Mouse (Mus musculus) midbrain, embryonic 10.5 days (tissue): ENCODE measurements around the gene Thsd4. TPM values are rescaled to one million over a fixed set of nuclear protein-coding genes. Genes with fewer than 3 reads are reported as not detected.

ENCODE experiments used
- DNase-seq: peaks from one replicate; pipeline ENCODE4 v3.0.0-alpha.2; 2017; ENCODE audit warnings: low spot score
- H3K27ac ChIP-seq: fragments of 300-500 bp; sonication (generic); replicated peaks from 2 replicates; pipeline ENCODE4 v1.5.1; 2016; ENCODE audit warnings: mild to moderate bottlenecking
- H3K27me3 ChIP-seq: fragments of 300-500 bp; sonication (generic); 2 replicates; pipeline ENCODE4 v1.6.1; 2016; ENCODE audit warnings: low read depth, mild to moderate bottlenecking; ENCODE audit not compliant: poor library complexity, severe bottlenecking
- H3K36me3 ChIP-seq: fragments of 300-500 bp; sonication (generic); 2 replicates; pipeline ENCODE4 v1.6.1; 2016; ENCODE audit warnings: mild to moderate bottlenecking, moderate library complexity
- H3K4me1 ChIP-seq: fragments of 300-500 bp; sonication (generic); 2 replicates; pipeline ENCODE4 v1.6.1; 2016
- H3K4me3 ChIP-seq: fragments of 300-500 bp; sonication (generic); 2 replicates; pipeline ENCODE4 v1.5.1; 2016; ENCODE audit warnings: mild to moderate bottlenecking, moderate library complexity
- H3K9me3 ChIP-seq: fragments of 300-500 bp; sonication (generic); replicated peaks from 2 replicates; pipeline ENCODE4 v1.6.1; 2016; ENCODE audit warnings: mild to moderate bottlenecking
- whole genome bisulfite sequencing: fragments of 180-500 bp; shearing (Covaris S2); methylation state at CpG from one replicate; pipeline ENCODE4 v1.1.7; 2016; 5-methylcytosine and 5-hydroxymethylcytosine counted together
- polyA plus RNA-seq: library from polyadenylated mRNA; unstranded; fragments of >200 nt; fragmentation: Nextera tagmentation; extraction: Ambion mirVana; gene quantifications from 2 replicates; pipeline ENCODE4 v1.2.1, GENCODE M21; 2016

The Thsd4 gene
- polyA plus RNA-seq, 1 experiment from 2014 or later: 4.1 TPM

DNA sequence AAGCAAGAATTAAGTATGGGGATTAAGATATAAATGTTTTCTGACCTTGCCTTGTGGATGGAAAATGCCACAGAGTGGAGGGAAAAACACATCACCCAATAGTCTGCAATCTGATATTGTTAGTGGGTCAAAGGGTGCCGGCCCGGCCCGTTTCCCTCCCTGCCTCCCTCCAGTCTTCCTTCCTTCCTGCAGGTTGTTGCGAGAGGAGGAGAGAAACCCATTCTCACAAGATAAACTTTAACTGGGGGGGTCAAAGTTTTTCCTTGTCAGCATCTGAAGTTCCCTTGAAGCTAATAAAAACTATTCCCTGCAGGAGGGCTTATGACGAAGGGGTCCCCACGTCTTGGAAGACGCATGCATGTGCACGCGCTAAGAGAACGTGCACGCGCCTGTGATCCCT is 8.5 kb upstream of the Thsd4 start:
- Histone ChIP-seq H3K27ac (no peak overlapping the region), H3K27me3 (no peaks in the 10 kb centered on the region), H3K36me3 (no peaks in the 10 kb centered on the region), H3K4me1 (0 out of 2 replicates have a peak, but pooled peaks cover 3% of the 10 kb centered on the region), H3K4me3 (no peak overlapping the region), H3K9me3 (no peaks in the 10 kb centered on the region)
- WGBS: 90% methylated on average over 12 of the region's 12 CpGs
- DNase-seq: no peak

DNA sequence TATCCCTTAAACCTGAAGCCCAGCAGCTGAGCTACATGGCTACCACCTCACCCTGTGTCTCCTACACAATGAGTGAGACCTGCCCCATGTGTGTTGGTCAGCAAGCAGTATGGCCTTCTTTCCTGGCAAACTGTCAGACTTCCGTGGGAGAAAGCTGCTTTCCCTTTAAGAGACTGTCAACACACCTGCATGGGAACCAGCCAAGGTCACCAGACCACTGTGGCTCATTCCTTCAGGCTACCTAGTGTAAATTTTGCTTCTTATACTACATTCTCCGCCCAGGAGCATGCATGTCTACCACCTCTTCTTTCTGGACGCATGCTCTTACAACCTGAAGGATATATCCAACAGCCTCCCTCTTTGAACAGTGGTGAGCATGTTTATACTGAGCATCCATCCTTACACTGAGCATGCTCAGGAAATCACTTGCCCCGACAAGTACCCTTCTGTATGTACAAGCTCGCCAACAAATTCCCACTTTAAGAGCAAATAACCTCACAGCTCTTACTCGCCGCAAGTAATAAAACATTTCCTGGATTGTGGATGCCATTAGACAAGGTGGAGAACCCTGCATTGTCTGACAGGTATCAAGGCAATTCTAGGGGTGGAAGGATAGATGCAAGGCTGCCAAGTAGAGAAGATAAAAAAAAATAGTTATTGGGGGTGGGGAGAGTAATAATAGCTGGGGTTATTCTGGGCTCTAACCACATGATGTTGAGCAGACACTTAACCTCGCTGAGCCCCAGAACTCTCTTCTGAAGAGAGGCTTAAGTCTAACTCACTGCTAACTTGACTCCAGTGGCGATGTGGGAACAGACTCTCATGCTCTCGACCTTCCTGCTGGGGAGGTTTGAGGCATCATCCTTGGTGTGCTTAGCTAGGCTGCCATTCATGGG is 7.8 kb upstream of the Thsd4 start:
- 87% methylated on average over 10 of the region's 10 CpGs for WGBS

DNA sequence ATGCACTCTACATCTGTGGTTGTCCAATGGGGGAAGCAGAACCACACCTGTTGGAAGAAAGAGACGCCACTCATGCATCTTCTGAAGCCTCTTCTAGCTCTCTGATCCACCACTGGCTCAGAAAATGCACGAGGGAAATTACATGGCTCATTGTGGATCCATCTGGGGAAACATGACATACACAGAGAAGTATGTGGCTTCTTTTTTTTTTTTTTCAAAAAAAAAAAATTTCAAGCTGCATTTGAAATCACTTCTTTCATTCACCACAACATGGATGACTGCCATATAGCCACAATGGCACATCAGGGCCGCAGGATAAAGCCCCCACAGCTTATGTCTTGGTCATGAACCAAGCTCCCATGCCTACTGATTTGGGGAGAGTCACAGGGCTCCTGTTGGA is 6.4 kb upstream of the Thsd4 start:
- WGBS: 85% methylated on average over 3 of the region's 3 CpGs
- Histone ChIP-seq H3K9me3 (no peaks in the 10 kb centered on the region), H3K27me3 (peaks cover 4% of the 10 kb centered on the region; the same call in 1 of the 2 replicates), H3K27ac (no peak overlapping the region), H3K36me3 (no peaks in the 10 kb centered on the region), H3K4me1 (peaks cover 7% of the 10 kb centered on the region; the same call in 1 of the 2 replicates), H3K4me3 (no peak overlapping the region)
- no peak for DNase-seq

More for the DNA sequence above, 7.8 kb upstream of the Thsd4 start:
- Histone ChIP-seq H3K9me3 (no peaks in the 10 kb centered on the region), H3K4me1 (peaks cover 7% of the 10 kb centered on the region; the same call in 1 of the 2 replicates), H3K27me3 (no peaks in the 10 kb centered on the region), H3K36me3 (no peaks in the 10 kb centered on the region), H3K27ac (no peak overlapping the region), H3K4me3 (no peak overlapping the region)
- no peak for DNase-seq

- Histone ChIP-seq H3K4me1 (peaks cover 7% of the 10 kb centered on the region; the same call in 1 of the 2 replicates), H3K27ac (no peak overlapping the region), H3K27me3 (peaks cover 8% of the 10 kb centered on the region), H3K36me3 (no peaks in the 10 kb centered on the region), H3K4me3 (no peak overlapping the region), H3K9me3 (no peaks in the 10 kb centered on the region)
- no peak for DNase-seq
- WGBS: 94% methylated on average over 2 of the region's 2 CpGs
These were observed 6.0 kb upstream of the Thsd4 start for GRCm38 (mm10) chr9:60527836-60528235.

DNA sequence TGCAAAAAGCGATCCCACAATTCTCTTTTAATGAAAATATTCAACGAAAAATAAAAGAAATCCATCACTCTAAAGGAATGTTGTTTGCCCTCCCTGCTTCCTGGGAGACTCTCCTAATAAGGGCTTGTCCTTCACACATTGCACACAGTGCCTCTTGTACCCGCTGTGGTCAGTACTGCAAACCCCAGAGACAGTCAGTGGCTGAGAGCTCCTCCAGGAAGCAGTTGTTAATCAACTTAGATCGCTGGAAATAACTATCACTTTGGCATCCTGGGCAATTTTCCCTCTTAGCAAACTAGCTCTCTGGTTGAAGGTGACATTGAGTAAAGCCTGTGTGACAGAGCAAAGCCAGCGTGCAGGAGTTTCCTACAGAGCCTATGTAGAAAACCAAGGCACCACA is 5.2 kb upstream of the Thsd4 start:
- Histone ChIP-seq H3K4me1 (peaks cover 15% of the 10 kb centered on the region), H3K9me3 (no peaks in the 10 kb centered on the region), H3K27ac (no peak overlapping the region), H3K4me3 (no peak overlapping the region), H3K36me3 (no peaks in the 10 kb centered on the region), H3K27me3 (peaks cover 16% of the 10 kb centered on the region)
- 85% methylated on average over 5 of the region's 5 CpGs for WGBS
- DNase-seq: no peak

- Histone ChIP-seq H3K36me3 (no peaks in the 10 kb centered on the region), H3K27me3 (peaks cover 25% of the 10 kb centered on the region), H3K9me3 (no peaks in the 10 kb centered on the region), H3K4me1 (peaks cover 23% of the 10 kb centered on the region), H3K4me3 (no peak overlapping the region), H3K27ac (no peak overlapping the region)
- WGBS: 74% methylated on average over 5 of the region's 5 CpGs
- DNase-seq: no peak
These were observed 4.3 kb upstream of the Thsd4 start for GRCm38 (mm10) chr9:60526195-60526594.

DNA sequence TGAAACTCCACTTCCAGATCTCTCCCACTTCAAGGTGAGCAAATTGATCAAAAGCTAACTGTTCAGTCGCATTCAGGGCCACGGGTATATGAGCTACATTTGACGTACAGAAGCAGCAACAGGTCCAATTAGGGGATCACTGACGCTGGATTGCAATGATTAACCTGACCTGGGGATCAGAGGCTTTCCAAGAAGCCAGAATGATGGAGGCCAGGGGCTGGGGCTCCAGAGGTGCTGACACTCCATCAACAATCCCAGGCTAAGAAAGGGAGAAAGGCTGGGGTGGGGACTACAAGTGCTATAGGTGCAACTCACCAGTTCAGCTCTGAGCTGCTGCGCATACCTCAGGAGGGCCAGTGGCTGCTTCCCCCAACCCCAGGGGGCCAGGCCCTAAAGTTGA is 703 bp downstream of the Thsd4 start:
- H3K4me3 ChIP-seq: peak overlapping the region; percentile 72
- no peaks in the 10 kb centered on the region for H3K36me3 ChIP-seq
- WGBS: 44% methylated on average over 5 of the region's 5 CpGs
- no peaks in the 10 kb centered on the region for H3K9me3 ChIP-seq
- H3K27me3 ChIP-seq: peaks cover 70% of the 10 kb centered on the region
- peak overlapping the region; percentile 85 for H3K27ac ChIP-seq
- H3K4me1 ChIP-seq: peaks cover 69% of the 10 kb centered on the region
- no peak for DNase-seq

DNA sequence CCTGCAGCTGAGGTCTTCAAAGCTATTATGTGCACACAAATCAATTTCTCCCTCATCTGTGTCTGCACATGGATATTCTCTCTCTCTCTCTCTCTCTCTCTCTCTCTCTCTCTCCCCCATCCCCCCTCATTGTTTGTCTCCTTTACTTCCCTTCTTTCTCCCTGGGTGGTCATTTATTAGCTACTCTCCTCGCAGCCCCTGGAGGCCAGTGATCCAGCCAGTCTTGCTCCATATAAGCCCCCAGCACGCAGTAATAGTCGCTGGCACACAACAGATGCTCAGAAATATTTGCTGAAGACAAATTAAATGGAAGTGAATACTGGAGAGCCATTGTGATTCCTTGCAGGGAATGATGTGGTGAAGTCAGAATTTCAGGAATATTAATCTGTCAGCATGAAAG is 2.2 kb downstream of the Thsd4 start:
- WGBS: 36% methylated on average over 3 of the region's 3 CpGs
- peaks cover 77% of the 10 kb centered on the region for H3K27me3 ChIP-seq
- H3K27ac ChIP-seq: no peak overlapping the region
- peak overlapping the region; percentile 12; the same call in 1 of the 2 replicates for H3K4me3 ChIP-seq
- H3K36me3 ChIP-seq: 0 out of 2 replicates have a peak, but pooled peaks cover 4% of the 10 kb centered on the region
- H3K9me3 ChIP-seq: no peaks in the 10 kb centered on the region
- peaks cover 65% of the 10 kb centered on the region for H3K4me1 ChIP-seq
- no peak for DNase-seq

DNA sequence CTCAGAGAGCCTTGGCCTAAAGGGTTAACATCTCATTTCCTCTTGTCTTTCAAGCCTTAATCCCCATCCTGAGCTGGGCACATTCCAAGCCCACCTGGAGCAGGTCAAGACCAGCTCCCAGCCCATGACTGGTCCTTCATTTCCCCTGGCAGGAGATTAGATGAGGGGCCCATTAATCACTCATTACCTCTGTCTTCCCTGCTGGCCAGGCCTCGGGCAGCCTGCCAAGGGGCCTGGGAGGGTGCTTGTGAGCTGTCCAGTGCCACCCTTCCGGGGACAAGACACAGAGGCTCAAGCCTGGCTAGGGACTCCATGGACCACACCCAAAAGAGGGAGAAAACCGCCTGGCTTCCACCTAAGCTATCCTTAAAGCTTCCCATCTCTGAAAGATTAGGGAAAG is 3.6 kb downstream of the Thsd4 start:
- Histone ChIP-seq H3K27me3 (peaks cover 83% of the 10 kb centered on the region), H3K4me1 (peaks cover 72% of the 10 kb centered on the region), H3K9me3 (no peaks in the 10 kb centered on the region), H3K27ac (no peak overlapping the region), H3K4me3 (no peak overlapping the region), H3K36me3 (0 out of 2 replicates have a peak, but pooled peaks cover 4% of the 10 kb centered on the region)
- no peak for DNase-seq
- WGBS: 26% methylated on average over 3 of the region's 3 CpGs

DNA sequence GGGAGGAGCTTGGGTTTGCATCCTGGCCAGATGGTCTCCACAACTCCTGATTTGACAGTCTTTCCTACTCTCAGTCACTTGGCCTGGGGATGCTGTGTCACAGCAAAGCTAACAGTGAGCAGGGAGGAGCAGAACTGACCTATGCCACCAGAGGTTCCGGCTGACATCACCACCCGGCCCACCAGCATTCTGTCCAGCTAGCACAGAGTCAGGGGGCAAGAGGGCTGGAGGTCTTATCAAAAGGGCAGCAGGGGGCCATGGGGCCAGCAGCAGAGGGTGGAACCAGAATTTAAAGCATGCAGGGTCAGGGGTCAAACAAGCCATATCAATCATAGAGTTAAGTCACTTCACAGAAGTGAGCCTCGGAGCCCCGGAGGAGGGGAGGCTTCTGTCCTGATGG is 4.7 kb downstream of the Thsd4 start:
- Histone ChIP-seq H3K4me3 (no peak overlapping the region), H3K27me3 (peaks cover 73% of the 10 kb centered on the region), H3K27ac (no peak overlapping the region), H3K36me3 (0 out of 2 replicates have a peak, but pooled peaks cover 4% of the 10 kb centered on the region), H3K4me1 (peaks cover 74% of the 10 kb centered on the region), H3K9me3 (no peaks in the 10 kb centered on the region)
- 11% methylated on average over 4 of the region's 4 CpGs for WGBS
- peak; percentile 50 for DNase-seq

DNA sequence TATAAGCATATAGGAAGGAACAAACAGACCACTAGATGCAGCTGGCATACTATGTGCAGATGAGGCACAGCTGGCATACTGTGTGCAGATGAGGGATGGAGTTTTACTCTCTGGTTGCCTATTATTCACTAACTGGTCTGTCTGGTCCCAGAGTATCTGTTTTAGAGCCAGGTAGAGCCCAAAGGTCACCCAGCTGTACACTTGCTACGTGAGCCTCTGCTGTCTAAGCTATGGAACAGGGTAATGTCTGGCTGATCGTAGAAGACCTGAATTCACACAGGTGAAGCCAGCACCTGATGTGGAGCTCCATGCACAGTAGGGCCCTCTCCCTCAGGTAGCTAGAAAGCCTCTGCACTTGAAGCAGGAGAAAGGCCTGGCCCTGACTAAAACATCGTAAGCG is 5.5 kb downstream of the Thsd4 start:
- peaks cover 65% of the 10 kb centered on the region for H3K27me3 ChIP-seq
- no peak for DNase-seq
- peaks cover 67% of the 10 kb centered on the region for H3K4me1 ChIP-seq

GRCm38 (mm10) chr9:60513329-60513788 is 8.5 kb downstream of the Thsd4 start:
- Histone ChIP-seq H3K9me3 (no peaks in the 10 kb centered on the region), H3K4me1 (peaks cover 57% of the 10 kb centered on the region), H3K27me3 (peaks cover 54% of the 10 kb centered on the region), H3K27ac (no peak overlapping the region), H3K4me3 (no peak overlapping the region), H3K36me3 (0 out of 2 replicates have a peak, but pooled peaks cover 4% of the 10 kb centered on the region)
- 40% methylated on average over 11 of the region's 11 CpGs for WGBS
- peak; percentile 40 for DNase-seq

More for the DNA sequence above, 5.5 kb downstream of the Thsd4 start:
- Histone ChIP-seq H3K36me3 (0 out of 2 replicates have a peak, but pooled peaks cover 4% of the 10 kb centered on the region), H3K4me3 (no peak overlapping the region), H3K9me3 (no peaks in the 10 kb centered on the region), H3K27ac (no peak overlapping the region)
- WGBS: 83% methylated on average over 4 of the region's 4 CpGs

- no peaks in the 10 kb centered on the region for H3K9me3 ChIP-seq
- no peak overlapping the region for H3K4me3 ChIP-seq
- peak overlapping the region; percentile 39; the same call in 1 of the 2 replicates for H3K27ac ChIP-seq
- peaks cover 54% of the 10 kb centered on the region for H3K27me3 ChIP-seq
- WGBS: 40% methylated on average over 6 of the region's 6 CpGs
- no peak for DNase-seq
- 0 out of 2 replicates have a peak, but pooled peaks cover 4% of the 10 kb centered on the region for H3K36me3 ChIP-seq
- peaks cover 47% of the 10 kb centered on the region for H3K4me1 ChIP-seq
These were observed 11.0 kb downstream of the Thsd4 start for GRCm38 (mm10) chr9:60510876-60511275.
